Mouse (Mus musculus): ENCODE results near the gene E2f3. TPM values are rescaled to one million over a fixed set of nuclear protein-coding genes. Genes with fewer than 3 reads are reported as not detected.

Gene E2f3
- polyA plus RNA-seq, 2 experiments = 10.2 to 23.6 TPM

DNA sequence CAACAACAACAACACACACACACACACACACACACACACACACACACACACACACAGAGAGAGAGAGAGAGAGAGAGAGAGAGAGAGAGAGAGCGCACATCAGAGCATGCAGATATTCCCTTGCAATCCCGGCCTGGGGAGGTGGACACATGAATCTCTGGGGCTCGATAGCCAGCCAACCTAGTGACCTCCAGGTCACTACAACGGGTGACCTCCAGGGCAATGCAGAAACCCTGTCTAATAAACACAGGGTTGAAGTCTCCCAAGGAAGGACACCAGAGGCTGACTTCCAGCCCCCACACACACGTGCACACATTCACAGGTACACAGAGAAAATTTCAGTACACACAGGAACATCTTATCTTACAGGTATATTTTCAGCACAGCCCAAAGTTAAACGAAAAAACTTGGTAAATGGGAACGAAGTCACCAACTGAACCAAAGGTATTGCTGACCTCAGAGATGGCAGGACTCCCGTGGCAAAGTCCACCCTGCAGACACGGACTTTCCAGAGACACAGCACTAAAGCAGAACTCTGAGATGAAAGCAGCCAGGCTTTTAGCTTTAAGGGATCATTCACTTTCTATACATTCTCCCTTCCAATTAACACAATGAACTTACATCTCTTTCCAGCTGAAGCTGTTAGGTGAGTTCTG lies 40.8 kb downstream of the E2f3 start:
- WGBS = 62% methylated on average over 9 of the region's 9 CpGs

DNA sequence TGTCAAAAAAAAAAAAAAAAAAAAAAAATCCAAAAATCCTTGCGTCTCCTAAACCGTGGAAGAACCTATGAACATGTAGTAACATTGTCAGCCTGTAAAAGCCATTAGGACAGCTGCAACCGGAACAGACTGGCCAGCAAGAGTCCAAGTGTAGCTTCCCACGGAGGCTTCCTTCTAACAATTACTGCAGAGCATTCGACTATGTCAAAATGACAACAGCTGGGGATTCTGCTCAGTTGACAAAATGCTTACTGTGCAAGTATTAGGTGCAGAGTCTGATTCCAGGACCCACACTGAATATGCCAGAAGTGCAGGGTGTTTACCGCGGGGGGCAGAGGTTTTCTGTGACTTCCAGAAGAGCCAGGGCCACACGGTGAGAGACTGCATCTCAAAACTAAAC lies 41.4 kb downstream of the E2f3 start:
- Histone ChIP-seq H3K4me2 (replicated peaks; ENCODE audit: low read depth, low read length, severe bottlenecking) (no peak overlapping the region), H3K4me1 (ENCODE audit: control insufficient read depth, insufficient read depth, low read length) (peaks cover 12% of the 10 kb centered on the region; the same call in 1 of the 2 replicates), H3K27me3 (ENCODE audit: control insufficient read depth, insufficient read depth, low read length) (no peaks in the 10 kb centered on the region), H3K4me3 (replicated peaks; ENCODE audit: low read length) (no peak overlapping the region), H3K9ac (ENCODE audit: low read depth, low read length, severe bottlenecking) (no peak overlapping the region), H3K27ac (replicated peaks; ENCODE audit: low read depth, low read length) (no peak overlapping the region), H3K9me3 (ENCODE audit: control insufficient read depth, low read length) (no peaks in the 10 kb centered on the region), H3K36me3 (ENCODE audit: control insufficient read depth, insufficient read depth, low read length) (peaks cover 4% of the 10 kb centered on the region; the same call in 1 of the 2 replicates)
- 65% methylated on average over 8 of the region's 8 CpGs for WGBS
- no peak for TF ChIP-seq POLR2A (IDR thresholded peaks at IDR 0.05; ENCODE audit: borderline replicate concordance, extremely low read depth, insufficient read depth, insufficient read length)
- DNase-seq (ENCODE audit: low spot score) (peak; percentile 47), ATAC-seq (ENCODE audit: low FRiP score, low read depth) (peak; percentile 78)

More for the DNA sequence above, 40.8 kb downstream of the E2f3 start:
- Histone ChIP-seq H3K27ac (replicated peaks; ENCODE audit: low read depth, low read length) (no peak overlapping the region), H3K27me3 (ENCODE audit: control insufficient read depth, insufficient read depth, low read length) (no peaks in the 10 kb centered on the region), H3K36me3 (ENCODE audit: control insufficient read depth, insufficient read depth, low read length) (peaks cover 4% of the 10 kb centered on the region; the same call in 1 of the 2 replicates), H3K4me3 (replicated peaks; ENCODE audit: low read length) (no peak overlapping the region), H3K9ac (ENCODE audit: low read depth, low read length, severe bottlenecking) (no peak overlapping the region), H3K9me3 (ENCODE audit: control insufficient read depth, low read length) (no peaks in the 10 kb centered on the region), H3K4me2 (replicated peaks; ENCODE audit: low read depth, low read length, severe bottlenecking) (no peak overlapping the region), H3K4me1 (ENCODE audit: control insufficient read depth, insufficient read depth, low read length) (peaks cover 6% of the 10 kb centered on the region; the same call in 1 of the 2 replicates)
- ATAC-seq (ENCODE audit: low FRiP score, low read depth) (no peak), DNase-seq (ENCODE audit: low spot score) (no peak)
- no peak for TF ChIP-seq POLR2A (IDR thresholded peaks at IDR 0.05; ENCODE audit: borderline replicate concordance, extremely low read depth, insufficient read depth, insufficient read length)

DNA sequence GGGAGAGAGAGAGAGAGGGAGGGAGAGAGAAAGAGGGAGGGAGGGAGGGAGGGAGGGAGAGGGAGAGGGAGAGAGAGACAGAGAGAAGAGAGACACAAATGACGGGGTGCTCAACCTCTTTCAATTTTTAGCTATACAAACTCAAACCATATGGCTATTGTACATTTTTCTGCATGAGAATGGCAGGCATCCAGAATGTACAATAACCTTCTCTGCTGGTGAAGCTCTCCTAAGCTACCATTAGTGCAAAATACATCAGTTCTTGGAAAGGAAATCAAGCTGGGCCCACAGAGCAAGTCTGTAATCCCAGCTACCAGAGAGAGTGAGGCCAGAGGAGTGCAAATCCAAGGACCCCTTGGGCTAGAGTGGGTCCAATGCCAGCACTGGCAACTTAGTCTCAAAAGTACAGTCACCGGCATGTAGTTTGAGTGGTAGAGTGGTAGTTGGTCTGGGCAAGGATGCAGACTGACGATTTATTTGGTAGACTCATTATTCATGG lies 42.3 kb downstream of the E2f3 start:
- peak; percentile 84 for DNase-seq (ENCODE audit: low spot score)
- Histone ChIP-seq H3K9me3 (ENCODE audit: control insufficient read depth, low read length) (no peaks in the 10 kb centered on the region), H3K9ac (ENCODE audit: low read depth, low read length, severe bottlenecking) (no peak overlapping the region), H3K4me2 (replicated peaks; ENCODE audit: low read depth, low read length, severe bottlenecking) (no peak overlapping the region), H3K27ac (replicated peaks; ENCODE audit: low read depth, low read length) (peak overlapping the region; percentile 59), H3K27me3 (ENCODE audit: control insufficient read depth, insufficient read depth, low read length) (no peaks in the 10 kb centered on the region), H3K36me3 (ENCODE audit: control insufficient read depth, insufficient read depth, low read length) (peaks cover 4% of the 10 kb centered on the region; the same call in 1 of the 2 replicates), H3K4me1 (ENCODE audit: control insufficient read depth, insufficient read depth, low read length) (peaks cover 15% of the 10 kb centered on the region; the same call in 1 of the 2 replicates), H3K4me3 (replicated peaks; ENCODE audit: low read length) (no peak overlapping the region)
- 59% methylated on average over 3 of the region's 3 CpGs for WGBS
- ATAC-seq (ENCODE audit: low FRiP score, low read depth) = peak; percentile 25; the same call in 1 of the 2 replicates
- no peak for TF ChIP-seq POLR2A (IDR thresholded peaks at IDR 0.05; ENCODE audit: borderline replicate concordance, extremely low read depth, insufficient read depth, insufficient read length)

DNA sequence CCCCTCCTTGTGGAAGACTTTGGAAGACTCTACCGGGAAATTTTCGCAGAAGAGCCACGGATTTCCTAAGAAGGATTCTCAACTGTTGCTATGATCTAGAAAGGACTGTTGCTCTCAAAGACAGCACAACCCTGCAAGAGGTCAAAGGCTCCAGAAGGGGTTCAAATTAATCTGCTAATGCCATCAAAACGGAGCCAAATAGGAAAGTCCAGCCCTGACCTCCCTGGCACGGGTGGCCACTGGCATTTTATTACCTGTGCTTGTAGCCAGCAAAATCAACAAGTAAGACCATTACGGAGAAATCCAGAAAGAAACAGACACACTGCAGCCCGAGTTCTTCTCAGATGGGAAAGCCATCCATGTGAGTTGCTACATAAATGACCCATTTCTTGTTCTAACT lies 45.8 kb downstream of the E2f3 start:
- DNase-seq (ENCODE audit: low spot score) (no peak), ATAC-seq (ENCODE audit: low FRiP score, low read depth) (no peak)
- Histone ChIP-seq H3K27ac (replicated peaks; ENCODE audit: low read depth, low read length) (no peak overlapping the region), H3K27me3 (ENCODE audit: control insufficient read depth, insufficient read depth, low read length) (no peaks in the 10 kb centered on the region), H3K4me1 (ENCODE audit: control insufficient read depth, insufficient read depth, low read length) (peaks cover 15% of the 10 kb centered on the region; the same call in 1 of the 2 replicates), H3K4me2 (replicated peaks; ENCODE audit: low read depth, low read length, severe bottlenecking) (no peak overlapping the region), H3K36me3 (ENCODE audit: control insufficient read depth, insufficient read depth, low read length) (peaks cover 14% of the 10 kb centered on the region), H3K4me3 (replicated peaks; ENCODE audit: low read length) (no peak overlapping the region), H3K9me3 (ENCODE audit: control insufficient read depth, low read length) (peaks cover 2% of the 10 kb centered on the region; the same call in 1 of the 2 replicates), H3K9ac (ENCODE audit: low read depth, low read length, severe bottlenecking) (no peak overlapping the region)
- WGBS = 78% methylated on average over 7 of the region's 7 CpGs
- TF ChIP-seq POLR2A (IDR thresholded peaks at IDR 0.05; ENCODE audit: borderline replicate concordance, extremely low read depth, insufficient read depth, insufficient read length) = no peak

DNA sequence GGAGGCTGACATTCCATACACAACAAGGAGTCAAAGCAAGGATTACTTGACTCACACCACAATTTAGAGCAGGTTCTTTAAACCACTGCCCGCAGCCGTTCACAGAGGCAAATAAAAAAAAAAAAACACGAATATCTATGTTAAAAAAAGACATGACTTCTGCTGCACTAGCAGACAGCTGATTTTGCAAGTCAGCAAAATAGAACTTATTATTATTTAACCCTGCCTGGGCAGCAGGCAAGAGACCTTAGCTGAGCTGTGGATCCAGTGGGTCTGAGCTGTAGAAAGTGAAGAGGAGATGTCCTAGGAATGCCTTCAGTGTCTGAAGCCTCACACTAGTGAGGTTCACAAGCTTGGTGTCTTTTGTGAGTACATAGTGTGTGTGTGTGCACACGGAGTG lies 46.5 kb downstream of the E2f3 start:
- H3K9ac ChIP-seq (ENCODE audit: low read depth, low read length, severe bottlenecking) = no peak overlapping the region
- H3K9me3 ChIP-seq (ENCODE audit: control insufficient read depth, low read length) = peaks cover 2% of the 10 kb centered on the region; the same call in 1 of the 2 replicates
- no peaks in the 10 kb centered on the region for H3K27me3 ChIP-seq (ENCODE audit: control insufficient read depth, insufficient read depth, low read length)
- H3K27ac ChIP-seq (replicated peaks; ENCODE audit: low read depth, low read length) = no peak overlapping the region
- TF ChIP-seq POLR2A (IDR thresholded peaks at IDR 0.05; ENCODE audit: borderline replicate concordance, extremely low read depth, insufficient read depth, insufficient read length) = no peak
- H3K4me1 ChIP-seq (ENCODE audit: control insufficient read depth, insufficient read depth, low read length) = peaks cover 15% of the 10 kb centered on the region; the same call in 1 of the 2 replicates
- DNase-seq (ENCODE audit: low spot score) (no peak), ATAC-seq (ENCODE audit: low FRiP score, low read depth) (no peak)
- no peak overlapping the region for H3K4me3 ChIP-seq (replicated peaks; ENCODE audit: low read length)
- WGBS = 65% methylated on average over 4 of the region's 4 CpGs
- peaks cover 14% of the 10 kb centered on the region for H3K36me3 ChIP-seq (ENCODE audit: control insufficient read depth, insufficient read depth, low read length)
- H3K4me2 ChIP-seq (replicated peaks; ENCODE audit: low read depth, low read length, severe bottlenecking) = no peak overlapping the region

Data from limb, embryonic 14.5 days (tissue).